ENCODE assay signal across 32 mouse cellular contexts in genomic region chr11:87715999-87716398, GRCm38 (mm10). TPM values are rescaled to one million over a fixed set of nuclear protein-coding genes. Genes with fewer than 3 reads are reported as not detected.
DNase-seq lines count a peak whose midpoint lies in the region; ATAC-seq and TF ChIP-seq lines count a peak whose summit lies in the region.
"Had no signal": no experiment of that assay in that cellular context is flagged by ENCODE, and none has a peak within 500 bp of the region (broad histone marks: within the 10 kb centered on the region; RNA-seq: fewer than 3 reads in every experiment).

No protein-coding gene starts in this region.

- no peak for TF ChIP-seq EP300 in lung, postnatal 0 days (IDR thresholded peaks at IDR 0.05)
- TF ChIP-seq EP300 in ES-Bruce4 (IDR thresholded peaks at IDR 0.05; ENCODE audit: insufficient read depth, low read depth, low read length): no peak

- no peaks in the 10 kb centered on the region for H3K9me3 ChIP-seq in lung, postnatal 0 days (ENCODE audit: low read length)
- H3K9me3 ChIP-seq in ES-Bruce4 (replicated peaks; ENCODE audit: control insufficient read depth, insufficient read depth, low read length, poor library complexity, severe bottlenecking): no peaks in the 10 kb centered on the region
- H3K9me3 ChIP-seq: embryonic facial prominence, embryonic 13.5 days; forebrain, embryonic 10.5 days; forebrain, embryonic 15.5 days; heart, embryonic 13.5 days; hindbrain, embryonic 10.5 days; hindbrain, embryonic 15.5 days; limb, embryonic 10.5 days; limb, embryonic 15.5 days; midbrain, embryonic 12.5 days; neural tube, embryonic 13.5 days had no signal

- H3K9ac ChIP-seq in lung, postnatal 0 days (replicated peaks; ENCODE audit: low read depth): no peak overlapping the region
- no peak overlapping the region for H3K9ac ChIP-seq in ES-Bruce4 (ENCODE audit: low read depth, poor library complexity, severe bottlenecking)
- H3K9ac ChIP-seq: embryonic facial prominence, embryonic 13.5 days; forebrain, embryonic 15.5 days; heart, embryonic 13.5 days; hindbrain, embryonic 15.5 days; limb, embryonic 15.5 days; lung, embryonic 14.5 days; midbrain, embryonic 12.5 days; neural tube, embryonic 13.5 days had no signal

- ATAC-seq in lung, postnatal 0 days: no peak
- ATAC-seq: forebrain, embryonic 15.5 days; inflammation-experienced regulatory T-cells, adult 6 months had no signal

- TF ChIP-seq POLR2A in ES-Bruce4 (IDR thresholded peaks at IDR 0.05; ENCODE audit: insufficient read depth, low read length): no peak

- H3K4me1 ChIP-seq in lung, postnatal 0 days (ENCODE audit: insufficient read depth, low read depth, low read length): no peaks in the 10 kb centered on the region
- no peaks in the 10 kb centered on the region for H3K4me1 ChIP-seq in ES-Bruce4 (ENCODE audit: control insufficient read depth, insufficient read depth, low read length)
- H3K4me1 ChIP-seq: embryonic facial prominence, embryonic 13.5 days; forebrain, embryonic 15.5 days; heart, embryonic 13.5 days; hindbrain, embryonic 15.5 days; limb, embryonic 15.5 days; midbrain, embryonic 12.5 days; neural tube, embryonic 13.5 days had no signal

- no peak overlapping the region for H3K27ac ChIP-seq in lung, postnatal 0 days (ENCODE audit: low read length)
- H3K27ac ChIP-seq in ES-Bruce4 (ENCODE audit: insufficient read depth, low read length): no peak overlapping the region
- H3K27ac ChIP-seq: embryonic facial prominence, embryonic 13.5 days; forebrain, embryonic 10.5 days; forebrain, embryonic 15.5 days; gastrocnemius, adult 2 months; heart, embryonic 13.5 days; hindbrain, embryonic 10.5 days; hindbrain, embryonic 15.5 days; layer of hippocampus, adult 2 months; left cerebral cortex, adult 2 months; limb, embryonic 10.5 days; limb, embryonic 15.5 days; midbrain, embryonic 12.5 days; neural tube, embryonic 13.5 days had no signal

- no peak for DNase-seq in lung, postnatal 0 days (ENCODE audit: low spot score)
- DNase-seq in lung, adult 18-20 months: no peak
- peak; percentile 40 for DNase-seq in ZHBTc4 (ENCODE audit: low read depth, low spot score)
- no peak for DNase-seq in gastrocnemius, postnatal 14 days
- DNase-seq in left cerebral cortex, adult 8-10 months (ENCODE audit: low spot score in 2 of 2): no peak
- no peak for DNase-seq in left cerebral cortex, adult 9 months (ENCODE audit: low spot score in 2 of 2)
- DNase-seq: adrenal gland, postnatal 14 days; cerebellum, adult 11-12 months; cerebellum, adult 9-11 months; gastrocnemius, adult 2 months; heart, postnatal 14 days; kidney, adult 2 months; kidney, postnatal 36 days; lung, embryonic 14.5 days; right cerebral cortex, postnatal 25 days; thymus, adult 18-20 months; thymus, postnatal 25 days had no signal

- no peaks in the 10 kb centered on the region for H3K36me3 ChIP-seq in lung, postnatal 0 days (ENCODE audit: insufficient read depth, low read length)
- no peaks in the 10 kb centered on the region for H3K36me3 ChIP-seq in ES-Bruce4 (ENCODE audit: control insufficient read depth, insufficient read depth, low read length, poor library complexity, severe bottlenecking)
- H3K36me3 ChIP-seq: forebrain, embryonic 10.5 days; forebrain, embryonic 15.5 days; hindbrain, embryonic 10.5 days; hindbrain, embryonic 15.5 days; limb, embryonic 10.5 days; limb, embryonic 15.5 days; midbrain, embryonic 12.5 days; neural tube, embryonic 13.5 days had no signal

- WGBS in lung, postnatal 0 days: 83% methylated on average over 4 of the region's 4 CpGs

- H3K27me3 ChIP-seq in lung, postnatal 0 days (replicated peaks; ENCODE audit: insufficient read depth, low read length): no peaks in the 10 kb centered on the region
- no peaks in the 10 kb centered on the region for H3K27me3 ChIP-seq in ES-Bruce4 (ENCODE audit: control insufficient read depth, insufficient read depth, low read length, poor library complexity, severe bottlenecking)
- H3K27me3 ChIP-seq: forebrain, embryonic 15.5 days; hindbrain, embryonic 15.5 days; limb, embryonic 15.5 days had no signal

- no peak overlapping the region for H3K4me3 ChIP-seq in lung, postnatal 0 days (ENCODE audit: low read depth, low read length)
- H3K4me3 ChIP-seq in ES-Bruce4 (ENCODE audit: low read depth, low read length): no peak overlapping the region
- H3K4me3 ChIP-seq: embryonic facial prominence, embryonic 13.5 days; forebrain, embryonic 10.5 days; forebrain, embryonic 15.5 days; gastrocnemius, adult 2 months; heart, embryonic 13.5 days; hindbrain, embryonic 10.5 days; hindbrain, embryonic 15.5 days; layer of hippocampus, adult 2 months; left cerebral cortex, adult 2 months; limb, embryonic 10.5 days; limb, embryonic 15.5 days; midbrain, embryonic 12.5 days; myocyte; neural tube, embryonic 13.5 days had no signal

- no peak overlapping the region for H3K4me2 ChIP-seq in lung, postnatal 0 days (replicated peaks; ENCODE audit: low read depth, low read length)
- H3K4me2 ChIP-seq: embryonic facial prominence, embryonic 13.5 days; forebrain, embryonic 15.5 days; heart, embryonic 13.5 days; hindbrain, embryonic 15.5 days; limb, embryonic 15.5 days; lung, embryonic 14.5 days; midbrain, embryonic 12.5 days; neural tube, embryonic 13.5 days had no signal

- intact Hi-C loops in gastrocnemius, postnatal 14 days (cut with DNase I; ENCODE audit: low total_unique reads): no loop called here

- peak; percentile 25; the same call in 1 of the 2 replicates for TF ChIP-seq CTCF in lung, postnatal 0 days (IDR thresholded peaks at IDR 0.05)
- TF ChIP-seq CTCF in ES-Bruce4 (IDR thresholded peaks at IDR 0.05; ENCODE audit: low read depth, low read length): peak; percentile 25

RNA-seq across cellular contexts. Expression of gene Supt4a, which starts 21.4 kb away (rescaled TPM):
- polyA plus RNA-seq in lung, postnatal 0 days (2015; fragmentation: Nextera tagmentation; extraction: Ambion mirVana): 155 and 166 TPM in 2 replicates
- 83.6 and 86.3 TPM in 2 replicates for polyA plus RNA-seq in ES-Bruce4 (2011; ENCODE audit: insufficient read depth, insufficient read length, low read depth, missing spikeins)
- total RNA-seq in gastrocnemius, postnatal 14 days (2021): 10 to 100 TPM; 30.8 to 36.4 TPM
- total RNA-seq in left cerebral cortex, adult 8-10 months (2022): 10 to 100 TPM; 63.2 to 84.3 (median 76.2) TPM

RNA-seq across cellular contexts. Expression of gene Tspoap1, which starts 44.3 kb away (rescaled TPM):
- polyA plus RNA-seq in lung, postnatal 0 days (2015; fragmentation: Nextera tagmentation; extraction: Ambion mirVana): 0.64 and 0.83 TPM in 2 replicates
- 3.2 and 5.1 TPM in 2 replicates for polyA plus RNA-seq in ES-Bruce4 (2011; ENCODE audit: insufficient read depth, insufficient read length, low read depth, missing spikeins)
- under 1 TPM; 0.04 TPM for total RNA-seq in gastrocnemius, postnatal 14 days (2021)
- total RNA-seq in left cerebral cortex, adult 8-10 months (2022): 100 to 1,000 TPM; 162 to 192 (median 176) TPM
- total RNA-seq: gastrocnemius, adult 2 months had no signal

RNA-seq across cellular contexts. Expression of gene Rnf43, which starts 53.5 kb away (rescaled TPM):
- polyA plus RNA-seq in lung, postnatal 0 days (2015; fragmentation: Nextera tagmentation; extraction: Ambion mirVana): 4.6 and 6.6 TPM in 2 replicates
- 2.8 and 4.9 TPM in 2 replicates for polyA plus RNA-seq in ES-Bruce4 (2011; ENCODE audit: insufficient read depth, insufficient read length, low read depth, missing spikeins)
- under 1 TPM; 0.09 to 0.16 TPM for total RNA-seq in gastrocnemius, postnatal 14 days (2021)
- total RNA-seq in left cerebral cortex, adult 8-10 months (2022): 1 to 10 TPM; 2.9 to 7.7 (median 4.8) TPM
- polyA plus RNA-seq: myocyte had no signal

Comparison
In these comparisons a context has a peak if more than half of its experiments do, and no peak if none do; other contexts are left out.
1. RNA of gene Tspoap1, which starts 44.3 kb away (total RNA-seq): 162 to 192 TPM in left cerebral cortex, adult 8-10 months; 0.04 TPM in gastrocnemius, postnatal 14 days; every median in the first group is over 100 times any median in the second.